Mouse (Mus musculus) kidney, adult 2 months (tissue): Measurements from ENCODE around the gene Lrrc74a.

ENCODE experiments used
- CTCF ChIP-seq: fragments of 200-500 bp; conservative IDR thresholded peaks from 2 replicates; pipeline ENCODE4 v1.5.1; 2011; ENCODE audit warnings: low read depth, mild to moderate bottlenecking, control low read depth, low read length, moderate library complexity, mixed read lengths; ENCODE audit not compliant: insufficient read depth, insufficient read length
- POLR2A ChIP-seq: fragments of 200-500 bp; IDR thresholded peaks from one replicate; pipeline ENCODE4 v1.6.1; 2011; ENCODE audit warnings: low read depth, low read length, control low read depth

DNA sequence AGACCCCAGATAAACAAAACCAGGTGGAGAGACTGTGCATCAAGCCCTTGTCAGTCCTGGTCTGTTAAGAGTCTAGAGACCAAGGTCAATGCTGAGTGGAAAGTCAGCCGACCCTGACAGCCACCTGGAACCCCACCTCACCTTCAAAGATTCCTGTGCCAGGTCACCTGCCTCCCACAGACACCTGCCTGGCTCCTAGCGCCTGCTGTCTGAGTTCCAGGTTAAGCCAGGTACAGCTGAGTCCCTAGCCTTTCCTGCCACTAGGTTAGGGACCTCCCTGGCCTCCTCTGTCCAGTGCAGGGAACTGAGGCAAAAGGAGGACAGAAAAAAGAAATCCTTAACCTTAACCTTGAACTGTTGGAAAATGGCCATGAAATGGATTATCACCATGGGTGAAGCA lies 70.7 kb downstream of the Lrrc74a start:
- no peak for TF ChIP-seq POLR2A
- TF ChIP-seq CTCF, result no peak
